Mouse (Mus musculus): ENCODE data around the gene Ube2o.
A peak's percentile ranks its signal among the peaks of the same experiment; 100 is the strongest.

- TF ChIP-seq POLR2A (IDR thresholded peaks at IDR 0.05; ENCODE audit: insufficient read depth, low read length): no peak
- TF ChIP-seq CTCF (IDR thresholded peaks at IDR 0.05; ENCODE audit: low read depth, low read length): peak; percentile 89
- 0 out of 2 replicates have a peak, but pooled peaks have one; percentile 27 for TF ChIP-seq EP300 (IDR thresholded peaks at IDR 0.05; ENCODE audit: insufficient read depth, low read depth, low read length)
Observed at GRCm38 (mm10) chr11:116625081-116626000, 44.1 kb upstream of the Ube2o start.

Data from ES-Bruce4 (cell line).